Mouse (Mus musculus) cerebellum, adult 9-10 months (tissue): ENCODE measurements around the gene Rbm33.
A peak's percentile ranks its signal among the peaks of the same experiment; 100 is the strongest.

Experiments used
- DNase-seq: peaks from one replicate; pipeline ENCODE4 v3.0.0; 2022

Gene Rbm33

DNA sequence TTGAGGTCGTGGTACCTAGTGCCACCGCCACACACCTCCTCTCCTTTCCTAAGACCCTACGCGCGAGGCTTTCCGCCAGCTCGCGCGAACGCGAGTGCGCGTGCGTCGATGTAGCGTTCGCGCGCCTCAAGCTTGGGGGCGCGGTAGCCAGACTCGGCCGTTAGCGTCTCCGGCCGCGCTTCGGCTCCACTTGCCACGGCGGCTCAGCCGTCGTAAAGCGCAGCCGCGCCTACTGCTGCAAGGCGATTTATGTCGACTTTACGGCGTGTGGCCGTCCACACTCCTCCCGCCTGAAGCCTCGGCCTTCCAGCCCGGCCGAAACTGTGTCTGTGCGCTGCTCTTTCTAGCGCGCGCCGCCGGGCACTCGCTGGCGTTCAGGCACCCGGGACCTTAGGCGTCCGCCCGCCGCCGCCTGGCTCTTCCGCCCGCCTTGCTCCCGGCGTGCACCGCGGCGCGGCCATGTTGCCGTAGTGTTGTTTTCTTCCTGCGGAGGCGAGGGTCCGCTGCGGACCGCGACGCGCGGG is at the start of gene Rbm33:
Gene Rbm33, plus strand, starts transcription at position 400 of the 524 bp plus-strand sequence.
- peak; percentile 89 for DNase-seq

DNA sequence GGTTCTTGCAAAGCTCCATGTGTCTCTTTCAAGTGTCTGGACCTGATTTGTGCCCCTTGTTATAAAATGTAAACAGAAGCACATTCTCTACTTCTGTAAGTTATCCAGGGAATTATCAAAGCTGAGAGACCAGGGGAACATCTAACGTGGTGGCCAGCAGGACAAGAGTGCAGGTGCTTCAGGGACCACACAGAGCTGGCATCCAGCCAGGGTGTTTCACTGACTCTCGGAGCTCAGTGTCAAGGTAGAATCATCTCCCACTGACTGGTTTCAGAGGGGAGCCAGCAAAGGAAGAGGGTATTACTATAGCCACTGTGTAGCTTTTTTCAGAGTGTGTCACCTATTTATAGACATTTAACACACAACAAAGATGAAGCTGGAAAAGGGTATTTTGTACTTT is 49.3 kb upstream of the Rbm33 start:
- DNase-seq = no peak

DNA sequence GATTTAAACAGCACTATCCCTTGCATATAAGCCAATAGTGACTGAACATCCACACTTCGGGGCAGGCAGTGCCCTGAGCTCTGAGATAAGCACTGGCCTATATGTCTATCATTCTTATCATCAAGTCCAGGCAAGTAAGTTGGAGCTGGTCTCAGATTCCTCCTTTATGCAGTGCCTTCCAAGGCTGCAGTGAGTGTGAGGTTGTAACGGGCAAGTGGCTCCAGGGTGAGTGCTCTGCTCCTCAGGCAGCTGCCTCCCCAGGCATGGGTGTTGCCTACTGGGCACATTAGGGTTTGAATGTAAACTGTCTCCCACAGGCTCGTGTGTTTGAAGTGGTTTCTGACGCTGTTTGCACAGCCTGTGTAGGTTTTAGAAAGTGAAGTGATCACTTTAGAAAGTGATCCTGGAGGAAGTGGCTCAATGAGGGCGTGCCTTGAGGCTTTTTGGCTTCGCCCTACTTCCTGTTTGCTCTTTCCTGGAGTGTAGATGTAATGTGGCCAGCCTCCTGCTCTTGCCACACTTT is 47.4 kb upstream of the Rbm33 start:
- DNase-seq = no peak

DNA sequence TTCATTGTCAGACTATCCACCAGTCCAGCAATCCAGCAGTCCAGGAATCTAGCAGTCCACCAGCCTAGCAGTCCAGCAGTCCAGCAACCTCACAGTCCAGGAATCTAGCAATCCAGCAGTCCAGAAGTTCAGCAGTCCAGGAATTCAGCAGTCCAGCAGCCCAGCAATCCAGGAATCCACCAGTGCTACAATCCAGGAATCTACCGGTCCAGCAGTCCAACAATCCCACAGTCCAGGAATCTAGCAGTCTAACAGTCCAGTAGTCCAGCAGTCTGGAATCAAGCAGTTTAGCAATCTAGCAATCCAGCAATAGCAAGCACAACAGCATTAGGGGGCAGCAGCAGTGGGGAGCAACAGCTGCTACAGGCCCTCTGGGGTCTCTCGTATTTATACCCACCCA is 44.1 kb upstream of the Rbm33 start:
- no peak for DNase-seq

DNA sequence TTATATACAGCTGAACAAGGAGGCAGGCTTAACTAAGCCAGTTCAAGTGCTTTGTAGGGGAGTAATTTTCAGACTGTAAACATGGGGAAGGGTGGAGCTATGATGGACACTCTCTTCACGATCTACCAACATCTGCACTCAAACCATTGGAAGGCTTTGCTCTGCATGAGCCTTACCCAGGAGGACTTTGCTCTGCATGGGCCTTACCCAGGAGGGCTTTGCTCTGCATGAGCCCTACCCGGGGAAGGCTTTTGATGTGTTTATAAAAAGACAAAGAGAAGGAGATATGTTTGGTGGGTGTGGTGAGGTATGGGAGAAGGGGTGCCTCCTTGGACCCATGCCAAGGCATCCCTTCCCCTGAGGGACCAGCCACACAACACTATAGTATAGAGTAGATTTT is 39.6 kb upstream of the Rbm33 start:
- no peak for DNase-seq

DNA sequence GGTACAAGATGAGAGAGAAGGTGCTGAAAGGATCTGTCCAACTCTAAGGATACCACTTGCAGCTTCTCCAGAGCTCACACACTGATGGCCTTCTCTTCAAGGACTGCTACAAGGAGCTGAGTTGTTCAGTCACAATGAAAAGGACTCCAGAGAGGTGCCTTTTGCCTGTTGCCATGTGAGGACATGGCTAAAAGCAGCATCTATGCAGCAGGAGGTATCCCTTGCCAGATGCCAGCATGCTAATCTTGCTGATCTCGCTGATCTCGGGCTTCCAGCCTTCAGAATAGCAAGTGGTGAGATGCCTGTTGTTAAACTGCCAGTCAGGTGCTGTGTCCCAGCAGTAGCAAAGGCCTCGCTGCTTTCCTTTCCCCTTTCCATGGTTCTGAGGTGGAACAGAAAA is 27.8 kb upstream of the Rbm33 start:
- peak; percentile 76 for DNase-seq

DNA sequence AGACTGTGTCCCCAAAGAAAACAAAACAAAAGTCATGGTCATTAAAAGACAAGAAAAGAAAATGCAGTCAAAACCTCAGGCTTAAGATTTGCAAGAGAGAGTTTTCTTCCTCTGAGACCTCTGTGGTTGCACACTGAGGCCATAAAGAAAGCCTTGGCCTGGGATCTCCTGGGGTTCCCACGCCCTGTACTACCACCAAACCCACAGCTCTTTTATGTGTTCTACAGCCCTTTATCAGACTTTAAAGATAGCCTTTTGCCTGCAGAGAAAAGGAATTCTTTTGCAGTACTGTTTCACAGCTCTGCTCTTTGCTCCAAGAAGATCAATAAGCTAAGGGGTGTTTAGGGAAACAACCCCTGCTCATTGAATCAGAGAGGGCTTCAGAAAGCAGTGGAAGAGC is 26.3 kb upstream of the Rbm33 start:
- DNase-seq = no peak

DNA sequence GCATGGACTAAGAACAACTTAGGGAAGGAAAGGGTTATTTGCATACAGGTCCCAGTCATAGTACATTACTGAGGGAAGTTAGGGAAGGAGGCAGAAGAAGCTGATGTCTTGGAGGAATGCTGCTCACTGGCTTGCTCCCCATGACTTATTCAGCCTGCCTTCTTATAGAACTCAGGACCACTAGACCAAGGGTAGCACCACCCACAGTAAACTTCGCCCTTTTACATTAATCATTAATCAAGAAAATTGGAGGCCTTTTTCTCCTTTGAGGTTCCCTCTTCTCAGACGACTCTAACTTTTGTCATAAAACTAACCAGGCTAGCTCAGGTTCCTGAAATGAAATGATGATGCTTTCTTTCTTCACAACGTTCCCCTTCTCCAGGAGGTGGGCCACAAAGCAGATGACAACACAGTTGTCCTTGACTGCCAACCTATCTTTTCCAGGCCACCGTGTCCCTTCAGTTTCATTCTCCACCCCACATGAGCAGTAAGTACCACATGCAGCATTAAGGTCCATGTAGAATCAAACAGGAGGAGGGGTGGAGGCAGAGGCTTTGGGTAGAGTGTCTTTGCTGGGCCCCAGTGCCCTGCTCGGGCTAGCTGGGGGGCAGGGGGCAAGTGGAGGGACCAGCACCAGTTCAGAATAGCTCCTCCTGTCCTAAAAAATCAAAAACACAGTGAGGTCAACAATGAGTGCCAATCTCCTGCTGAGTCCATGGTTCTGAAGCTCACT is 25.6 kb upstream of the Rbm33 start:
- no peak for DNase-seq

DNA sequence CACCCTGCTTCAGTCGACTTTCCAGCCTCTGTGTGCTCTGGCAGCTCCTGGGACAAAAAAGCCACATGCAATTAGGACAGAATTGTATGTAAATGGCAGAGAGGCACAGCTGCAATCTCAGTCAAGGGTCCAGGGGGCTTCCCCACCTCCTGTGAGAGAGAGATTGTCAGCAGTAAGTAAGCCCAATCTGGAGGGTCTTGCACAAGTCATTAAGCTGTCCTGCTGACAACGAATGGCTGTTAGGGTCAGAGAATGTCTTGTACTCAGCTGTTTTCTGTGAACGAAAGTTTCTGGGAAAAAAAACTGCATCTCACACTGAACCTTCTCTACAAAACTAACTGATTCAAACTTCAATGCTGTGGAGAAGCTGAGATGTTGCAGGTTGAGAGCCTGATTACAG is 24.6 kb upstream of the Rbm33 start:
- DNase-seq = no peak

DNA sequence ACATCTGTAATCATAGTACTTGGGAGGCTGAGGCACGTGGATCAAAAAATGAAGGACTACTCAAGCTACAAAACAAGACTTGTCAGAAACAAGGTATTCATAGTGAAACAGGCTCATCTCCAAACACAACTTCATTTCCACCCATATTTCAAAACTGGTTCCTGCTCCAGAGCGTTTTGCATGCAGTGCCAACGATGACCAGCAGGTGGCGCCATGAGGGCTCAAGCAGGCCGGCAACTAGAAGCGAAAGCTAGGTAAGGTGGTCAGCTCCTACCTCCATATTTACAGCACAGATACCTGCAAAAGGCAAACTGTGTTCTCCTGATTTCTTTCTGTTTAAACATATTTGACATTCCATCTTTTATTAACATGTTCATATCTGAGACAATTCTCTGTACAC is 22.9 kb upstream of the Rbm33 start:
- DNase-seq = peak; percentile 92

DNA sequence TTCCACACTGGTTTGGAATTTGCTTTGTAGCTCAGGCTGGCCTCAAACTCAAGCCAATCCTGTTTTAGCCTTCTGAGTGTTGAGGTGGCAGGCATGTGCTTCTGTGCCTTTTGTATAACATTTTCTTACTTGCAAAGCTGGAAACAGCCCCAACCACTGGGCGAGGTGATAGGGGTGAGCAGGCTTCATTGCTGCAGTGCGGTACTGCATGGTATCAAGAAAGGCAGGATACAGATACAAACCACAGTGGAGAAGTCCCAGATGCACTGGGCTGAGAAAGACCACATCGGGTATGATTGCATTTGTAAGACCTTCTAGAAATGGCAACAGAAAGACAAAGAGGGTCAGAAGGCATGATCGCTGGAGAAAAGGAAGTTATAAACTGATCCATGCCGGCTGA is 18.8 kb upstream of the Rbm33 start:
- DNase-seq = no peak

DNA sequence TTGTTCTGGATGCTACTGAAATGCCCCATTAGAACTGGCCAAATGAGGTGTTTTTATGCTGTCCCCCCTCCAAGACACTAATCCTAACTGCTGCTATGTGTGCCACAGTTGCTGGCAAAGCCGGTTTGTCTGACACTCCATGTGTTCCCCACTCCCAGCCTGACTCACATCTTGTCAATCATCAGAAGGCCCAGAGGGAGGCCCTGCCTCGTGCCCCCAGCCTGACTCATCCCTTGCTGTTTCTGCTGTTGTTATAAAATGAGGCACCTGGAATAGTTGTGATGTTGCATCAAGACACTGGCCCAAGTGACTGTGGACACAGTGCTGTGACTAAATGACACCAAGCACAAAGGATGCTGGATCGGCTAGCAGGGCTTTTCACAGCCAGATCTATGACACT is 18.2 kb upstream of the Rbm33 start:
- DNase-seq = no peak

DNA sequence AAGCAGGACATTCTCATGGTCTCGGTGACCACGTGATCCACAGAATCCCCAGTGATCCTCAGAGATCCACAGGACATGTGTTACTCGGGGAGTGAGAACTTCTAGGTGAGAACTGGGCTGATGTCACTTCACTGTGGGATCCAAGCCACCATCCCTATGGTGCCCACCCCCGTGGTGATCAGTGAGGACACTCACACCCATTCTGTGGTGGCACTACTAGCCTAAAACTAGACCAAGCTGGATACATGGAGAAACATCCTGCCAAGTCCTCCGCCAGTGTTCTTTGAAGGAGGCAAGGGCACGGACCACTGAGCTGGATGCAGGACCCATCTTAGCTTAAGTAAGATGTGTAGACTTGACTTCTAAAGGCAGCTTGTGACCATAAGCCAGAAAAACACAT is 17.6 kb upstream of the Rbm33 start:
- no peak for DNase-seq

DNA sequence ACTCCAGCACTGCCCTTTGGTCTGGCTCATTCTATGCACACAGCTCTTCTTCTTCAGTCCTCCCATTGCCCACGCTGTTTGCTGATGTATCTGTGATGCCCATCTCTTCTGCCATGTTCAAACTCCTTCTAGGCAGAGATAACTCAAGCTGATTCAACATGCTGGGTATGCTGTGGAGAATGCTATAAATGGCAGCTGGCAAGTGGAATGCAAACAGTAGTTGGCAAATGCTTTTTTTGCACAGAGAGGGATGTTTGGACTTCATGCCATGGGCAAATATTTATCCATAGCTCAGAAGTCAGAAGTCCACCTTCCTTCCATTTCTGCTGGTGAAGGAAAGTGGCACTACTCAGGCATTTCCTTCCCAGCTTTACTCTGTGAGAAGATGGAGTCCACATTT is 14.2 kb upstream of the Rbm33 start:
- no peak for DNase-seq

DNA sequence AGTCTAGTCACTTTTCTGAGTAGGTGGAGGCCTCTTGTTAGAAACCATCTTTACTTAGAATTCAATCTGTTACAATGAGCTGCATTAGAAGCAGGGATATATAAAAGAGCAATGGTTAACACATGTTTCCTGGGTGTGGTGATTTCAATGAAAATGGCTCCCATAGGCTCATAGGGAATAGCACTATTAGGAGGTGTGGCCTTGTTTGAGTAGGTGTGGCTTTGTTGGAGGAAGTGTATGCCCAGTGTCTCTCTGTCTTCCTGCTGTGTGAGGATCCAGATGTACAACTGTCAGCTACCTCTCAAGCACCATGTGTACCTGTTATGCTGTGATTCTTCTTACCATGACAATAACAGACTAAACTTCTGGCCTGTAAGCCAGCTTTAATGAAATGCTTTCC is 12.4 kb upstream of the Rbm33 start:
- DNase-seq = no peak

DNA sequence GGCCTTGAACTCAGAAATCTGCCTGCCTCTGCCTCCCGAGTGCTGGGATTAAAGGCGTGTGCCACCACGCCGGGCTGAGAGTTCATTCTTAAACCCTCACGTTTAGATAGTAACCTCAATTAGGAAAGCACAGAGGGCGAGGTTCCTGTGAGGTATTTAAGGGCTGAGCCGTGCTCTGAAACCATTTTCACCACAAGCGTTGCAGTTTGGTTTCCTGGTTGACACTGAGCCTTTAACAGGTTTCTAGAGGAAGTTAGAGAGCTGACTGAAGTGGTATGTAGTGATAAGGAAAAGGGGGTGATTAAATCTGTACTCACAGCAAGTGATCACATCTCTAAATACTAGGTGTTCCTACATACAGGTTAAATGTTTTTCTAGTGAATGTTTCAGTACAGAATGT is 1.4 kb upstream of the Rbm33 start:
- no peak for DNase-seq

DNA sequence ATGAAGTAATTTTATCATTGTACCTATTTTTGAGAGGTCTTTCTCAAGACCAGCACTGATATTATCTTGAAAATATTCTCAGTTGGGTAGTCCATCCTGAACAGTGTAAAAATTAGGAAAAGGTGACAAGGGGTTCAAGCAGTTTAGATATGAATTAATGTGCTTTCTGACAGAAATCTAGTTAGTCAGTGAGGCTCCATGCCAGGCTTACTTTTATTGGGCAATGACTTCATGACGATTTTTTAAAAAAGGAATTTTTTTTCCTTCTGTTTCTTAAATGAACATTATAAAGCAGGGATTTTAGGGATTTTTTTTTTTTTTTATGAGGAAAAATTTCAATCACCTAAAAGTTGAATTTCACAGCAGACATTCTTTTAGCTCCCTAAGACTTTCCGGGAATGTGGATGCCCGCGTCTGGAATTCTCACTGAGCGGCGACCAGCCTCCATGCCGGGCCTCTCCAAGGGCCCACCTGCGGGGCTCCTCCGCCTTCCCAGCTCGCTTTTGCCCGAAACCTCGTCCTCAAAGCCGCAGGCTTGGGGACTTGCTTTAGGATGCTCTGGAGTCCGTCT is 685 bp upstream of the Rbm33 start:
- DNase-seq = peak; percentile 47

DNA sequence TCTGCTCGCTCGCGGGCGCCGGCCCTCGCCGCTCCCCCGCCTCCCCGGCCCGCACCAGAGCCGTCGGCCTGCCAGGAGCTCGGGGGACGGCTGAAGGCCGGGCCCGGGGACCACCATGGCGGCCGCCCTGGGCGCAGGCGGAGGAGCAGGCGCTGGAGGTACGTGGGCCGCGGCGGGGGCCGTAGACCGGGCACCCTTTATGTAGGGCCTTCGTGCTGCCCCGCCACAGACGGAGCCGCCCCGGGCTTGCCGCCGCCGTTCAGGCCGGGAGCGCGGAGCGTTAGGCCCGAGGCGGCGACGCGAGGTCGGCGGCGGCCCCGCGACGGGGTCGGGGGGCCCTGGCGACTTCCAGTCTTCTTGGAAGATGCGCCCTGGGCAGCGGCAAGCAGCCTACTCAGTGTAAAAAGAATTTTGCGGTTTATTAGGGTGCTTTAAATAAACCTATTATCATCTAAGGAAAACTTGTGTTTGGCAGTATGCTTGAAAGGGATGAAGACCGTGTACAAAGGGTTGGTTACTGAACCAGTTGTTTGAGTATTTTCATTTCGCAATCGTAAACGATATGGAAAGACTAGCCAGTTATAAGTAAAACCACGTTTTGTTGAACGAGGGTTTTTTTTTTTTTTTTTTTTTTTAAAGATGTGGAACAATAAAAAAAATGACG is 464 bp downstream of the Rbm33 start:
- DNase-seq = no peak

DNA sequence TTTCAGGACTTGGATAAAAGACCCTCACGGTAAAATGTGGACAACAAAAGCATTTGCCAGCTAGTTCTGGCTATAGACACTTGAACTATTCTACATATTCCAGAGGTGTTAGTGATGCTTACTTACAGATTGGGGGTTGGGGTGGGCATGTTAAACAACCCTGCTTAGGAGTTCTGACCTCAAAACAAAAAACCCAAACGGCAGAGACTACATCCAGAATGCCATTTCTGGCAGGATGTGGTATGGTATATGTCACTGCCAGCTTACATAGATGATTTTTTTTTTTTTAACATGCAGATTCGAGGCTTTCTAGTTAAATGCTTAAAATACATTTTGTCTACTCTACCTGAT is 971 bp downstream of the Rbm33 start:
- no peak for DNase-seq

DNA sequence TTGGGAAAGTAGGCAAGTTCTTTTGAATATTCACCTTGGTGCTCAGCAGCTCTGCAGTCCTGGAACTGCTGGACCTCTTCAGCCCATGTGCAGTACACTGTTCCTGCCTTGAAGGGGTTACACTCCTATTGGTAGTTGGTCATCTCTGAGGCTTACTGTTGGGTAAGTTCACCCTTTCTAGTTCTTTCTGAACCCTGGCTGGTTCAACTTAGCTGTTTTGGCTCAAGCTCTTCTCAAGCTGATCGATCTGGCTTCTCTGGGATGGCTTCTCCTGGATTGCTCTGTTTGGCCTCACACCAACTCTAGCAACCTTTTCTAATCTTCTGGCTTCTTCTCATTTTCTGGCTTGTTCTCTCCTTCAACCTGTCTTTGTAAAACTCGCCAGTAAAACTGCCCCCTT is 1.8 kb downstream of the Rbm33 start:
- no peak for DNase-seq

DNA sequence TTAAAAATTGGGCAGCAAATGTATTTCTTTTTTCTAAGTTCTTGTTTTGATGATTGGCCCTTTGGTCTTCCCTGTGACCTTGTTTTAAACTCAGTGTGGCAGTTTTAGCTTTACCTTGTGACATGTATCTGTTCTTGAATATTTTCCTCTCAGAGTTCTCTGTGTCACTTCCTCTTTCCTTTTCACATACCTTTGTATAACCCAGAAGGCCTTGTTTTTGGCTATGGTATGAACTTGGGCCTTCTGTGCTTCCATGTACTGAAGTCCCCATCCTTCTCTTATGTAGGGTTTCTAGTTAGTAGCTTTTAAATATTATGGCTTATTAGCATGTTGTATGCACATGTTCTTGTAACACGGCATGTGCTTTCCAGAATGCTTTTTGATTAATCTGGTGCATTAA is 4.8 kb downstream of the Rbm33 start:
- no peak for DNase-seq

DNA sequence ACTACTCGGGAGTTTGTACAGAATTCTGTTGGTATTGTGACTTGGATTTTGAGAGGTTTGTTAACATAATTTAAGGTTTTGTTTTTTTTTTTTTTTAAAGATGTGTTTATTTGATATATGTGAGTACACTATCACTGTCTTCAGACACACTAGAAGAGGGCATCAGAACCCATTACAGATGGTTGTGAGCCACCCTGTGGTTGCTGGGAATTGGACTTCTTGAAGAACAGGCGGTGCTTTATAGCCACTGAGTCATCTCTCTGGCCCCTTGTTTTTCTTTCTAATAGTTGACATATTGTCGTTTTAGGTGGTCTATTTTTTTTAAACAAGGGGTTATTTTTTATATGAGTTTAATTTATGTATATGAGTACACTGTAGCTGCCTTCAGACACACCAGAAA is 5.3 kb downstream of the Rbm33 start:
- peak; percentile 53 for DNase-seq

DNA sequence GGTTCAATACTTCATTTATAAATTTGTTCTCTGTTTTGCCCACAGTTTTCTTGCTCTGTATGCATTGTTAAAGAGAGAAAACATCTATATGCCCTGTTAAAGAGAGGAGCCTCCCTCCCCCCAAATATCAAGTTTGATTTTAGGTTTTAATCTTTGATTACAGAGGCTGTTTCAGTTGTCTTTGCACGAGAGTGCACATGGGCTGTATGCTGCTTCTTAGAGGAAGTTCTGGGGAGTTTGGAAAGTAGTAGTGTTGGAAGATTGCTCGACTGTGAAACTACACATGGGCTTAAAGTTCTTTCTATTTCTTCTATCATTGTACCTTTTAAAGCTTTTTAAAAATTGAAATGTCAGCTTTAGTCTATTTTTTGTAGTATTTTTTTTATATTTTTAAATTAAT is 6.9 kb downstream of the Rbm33 start:
- no peak for DNase-seq

DNA sequence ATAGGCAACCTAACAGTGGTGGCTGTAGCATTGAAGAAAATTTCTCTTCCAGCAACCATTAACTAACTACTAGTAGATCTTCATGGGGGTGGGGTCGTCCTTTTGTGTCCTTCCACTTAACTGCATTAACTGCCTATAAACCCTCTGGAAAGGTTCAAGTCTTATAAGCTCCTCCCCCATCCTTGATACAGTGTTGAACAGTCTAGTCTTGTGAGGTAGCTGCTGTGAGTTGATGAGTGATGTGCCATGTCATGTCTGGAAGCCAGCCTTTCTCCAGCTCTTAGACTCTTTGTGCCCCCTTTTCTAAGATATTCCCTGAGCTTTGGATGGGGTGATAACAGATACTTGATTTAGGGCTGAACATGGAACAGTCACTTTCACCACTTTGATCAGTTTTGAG is 7.5 kb downstream of the Rbm33 start:
- no peak for DNase-seq
